Mouse (Mus musculus): Measurements from ENCODE around the gene Slc15a2.

GRCm38 (mm10) chr16:36747068-36747467, 37.7 kb downstream of the Slc15a2 start:
- TF ChIP-seq POLR2A (IDR thresholded peaks at IDR 0.05; ENCODE audit: borderline replicate concordance, insufficient read depth, low read length) (no peak), CTCF (IDR thresholded peaks at IDR 0.05; ENCODE audit: borderline replicate concordance, insufficient read depth, low read depth, low read length) (no peak)

All from cerebellum, adult 2 months (tissue).